Mouse (Mus musculus) kidney, adult 9 months (tissue): Measurements from ENCODE around the gene 4933427D14Rik.
A peak's percentile ranks its signal among the peaks of the same experiment; 100 is the strongest.

ENCODE experiments used
- DNase-seq: peaks from one replicate; pipeline ENCODE4 v3.0.0; 2022

Gene 4933427D14Rik

DNA sequence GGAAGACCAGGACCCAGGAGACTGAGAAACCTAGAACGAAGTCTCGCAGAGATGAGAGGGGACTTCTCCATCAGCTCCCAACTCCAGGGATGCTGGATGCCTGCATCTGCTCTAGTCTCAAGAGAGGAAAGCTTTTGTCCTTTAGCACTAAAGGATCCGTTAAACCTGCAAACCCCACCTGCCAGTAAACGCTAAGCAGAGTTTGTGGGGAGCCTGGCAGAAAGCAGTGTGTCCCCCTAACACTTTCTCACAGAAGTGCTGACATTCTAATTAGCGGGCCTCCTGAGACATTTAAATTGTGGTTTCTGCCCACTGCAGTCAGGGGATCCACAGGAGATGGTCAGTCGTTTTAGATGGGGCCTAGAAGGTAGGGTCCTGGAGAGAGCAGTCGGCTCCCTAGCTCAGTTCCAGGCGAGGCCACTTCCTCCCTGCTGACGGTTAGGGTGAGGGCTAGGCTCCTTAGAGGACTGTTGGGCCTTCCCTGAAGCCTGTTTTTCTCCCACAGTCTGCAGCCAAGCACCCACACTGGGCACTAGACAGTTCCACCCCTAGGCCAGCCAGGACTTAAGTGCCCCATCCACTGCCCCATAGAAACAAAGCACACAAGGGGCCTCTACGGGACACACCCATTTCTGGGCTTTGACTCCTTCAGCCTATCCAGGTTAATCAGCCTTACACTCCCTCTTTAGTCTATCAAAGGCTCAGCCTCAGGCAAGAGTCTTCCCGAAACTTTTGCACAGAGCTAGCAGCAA is 70.9 kb downstream of the 4933427D14Rik start:
- no peak for DNase-seq

DNA sequence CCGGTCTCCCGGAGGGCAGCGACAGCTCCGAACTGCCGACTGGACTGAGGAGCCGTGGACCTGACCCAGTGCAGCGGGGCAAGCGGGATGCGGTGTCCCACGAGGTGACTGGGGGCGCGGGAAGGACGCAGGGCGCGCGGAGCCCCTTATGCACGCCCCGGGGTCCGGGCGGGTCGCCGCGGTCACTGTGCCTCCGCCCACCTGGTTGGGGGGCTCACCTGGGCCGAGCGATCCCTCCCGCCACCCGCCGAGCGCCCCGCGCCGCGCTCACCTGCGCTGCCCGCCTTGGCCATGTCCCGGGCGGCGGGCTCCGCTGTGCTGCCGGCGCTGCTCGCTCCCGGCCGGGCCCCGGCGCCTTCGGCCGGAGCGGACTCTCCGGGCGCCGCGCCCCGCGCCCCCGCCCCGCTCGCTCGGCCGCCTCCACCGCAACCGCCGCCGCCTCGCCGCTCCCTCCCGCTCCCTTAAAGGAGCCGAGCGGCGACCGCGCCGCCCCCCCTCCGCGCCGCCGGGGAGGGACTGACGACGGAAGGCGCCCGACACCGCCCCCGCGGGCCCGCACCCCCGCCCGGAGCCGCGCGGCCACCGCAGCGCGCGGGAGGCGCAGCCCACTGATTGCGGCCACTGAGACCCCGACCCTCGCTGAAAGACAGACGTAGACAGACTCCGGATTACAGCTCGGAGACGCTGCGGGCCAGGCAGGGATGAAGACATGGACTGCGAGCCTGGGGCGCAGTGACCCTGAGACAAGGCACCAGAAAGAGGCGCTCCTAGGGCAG is 71.7 kb downstream of the 4933427D14Rik start, which contains the start of gene Pitpnm3:
Pitpnm3 (minus strand) TSS at position 396 of the 776 bp plus-strand sequence.
- DNase-seq: no peak

DNA sequence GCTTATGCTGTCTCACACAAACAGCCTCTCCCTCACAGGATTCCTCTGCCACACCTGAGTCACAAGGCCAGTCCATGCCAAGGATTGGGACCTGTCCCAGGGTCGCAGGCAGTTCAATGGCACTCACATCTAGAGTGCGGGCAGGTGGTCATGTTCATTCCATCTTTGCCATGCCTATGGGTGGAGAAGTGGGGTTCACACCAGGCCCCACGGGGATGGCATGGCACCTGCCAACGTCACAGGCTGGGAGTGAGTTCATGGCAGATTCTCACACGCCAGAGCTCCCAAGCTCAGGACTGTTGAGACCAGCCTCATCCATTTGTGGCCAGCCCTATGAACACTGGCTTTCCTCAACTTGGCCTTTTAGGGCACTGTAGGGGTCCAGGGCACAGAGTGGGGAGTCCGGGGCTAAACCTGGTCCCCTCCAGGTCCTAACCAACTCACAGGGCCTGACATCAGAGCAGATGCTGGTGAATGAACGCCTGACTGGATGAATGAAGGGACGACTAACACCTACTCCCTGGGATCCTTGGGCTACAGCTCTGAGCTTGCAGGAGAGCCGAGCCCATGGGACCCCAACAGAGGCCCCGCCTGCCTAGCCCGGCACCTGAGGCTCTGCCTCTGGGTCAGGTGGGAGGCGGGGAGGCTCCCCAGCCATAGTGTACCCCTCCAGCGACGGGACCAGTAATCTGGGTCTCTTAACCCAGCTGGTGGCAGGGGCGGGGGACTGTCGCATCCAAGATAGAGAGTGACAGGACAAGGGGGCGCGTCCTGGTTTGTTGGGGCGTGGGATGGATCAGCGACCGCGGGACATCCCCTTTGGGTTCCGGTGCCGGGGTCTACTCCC is 72.5 kb downstream of the 4933427D14Rik start:
- DNase-seq: no peak

DNA sequence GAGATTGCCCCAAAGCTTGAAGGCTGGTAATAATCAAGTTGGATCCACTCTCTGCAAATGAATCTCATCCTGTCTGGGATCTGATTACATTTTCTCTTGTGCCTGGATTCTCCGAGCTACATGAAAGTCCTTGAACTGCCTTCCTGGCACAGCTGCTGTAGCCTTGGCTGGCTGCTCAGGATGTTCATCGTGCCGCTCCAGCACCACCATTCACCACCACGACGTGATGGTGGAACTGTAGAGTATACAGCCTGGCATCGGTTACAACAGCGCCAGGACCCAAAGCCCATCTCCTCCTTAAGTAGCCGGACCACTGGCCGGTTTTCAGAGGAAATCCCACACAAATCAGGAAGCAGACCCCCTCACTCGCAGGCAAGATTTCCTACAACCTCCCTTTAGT is 74.2 kb downstream of the 4933427D14Rik start:
- DNase-seq: no peak

DNA sequence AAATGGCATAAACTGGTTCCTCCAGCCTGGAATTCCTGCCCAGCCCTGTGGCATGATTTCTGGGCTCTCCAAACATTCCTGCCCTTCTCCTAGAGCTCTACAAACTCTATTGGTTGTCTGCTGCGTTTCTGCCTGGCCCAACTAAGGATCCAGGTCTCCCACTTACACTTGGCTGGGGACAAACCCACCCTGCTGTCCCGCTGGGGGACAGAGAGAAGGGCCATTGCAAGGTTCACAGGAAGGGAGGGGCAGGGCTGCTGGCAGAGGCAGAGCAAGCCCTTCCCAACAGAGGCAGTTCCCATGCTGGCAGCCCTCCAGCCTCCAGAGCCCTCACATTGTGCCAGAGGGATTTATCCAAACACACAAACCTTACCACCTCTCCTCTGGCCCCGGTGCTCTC is 75.0 kb downstream of the 4933427D14Rik start:
- DNase-seq: peak; percentile 66

DNA sequence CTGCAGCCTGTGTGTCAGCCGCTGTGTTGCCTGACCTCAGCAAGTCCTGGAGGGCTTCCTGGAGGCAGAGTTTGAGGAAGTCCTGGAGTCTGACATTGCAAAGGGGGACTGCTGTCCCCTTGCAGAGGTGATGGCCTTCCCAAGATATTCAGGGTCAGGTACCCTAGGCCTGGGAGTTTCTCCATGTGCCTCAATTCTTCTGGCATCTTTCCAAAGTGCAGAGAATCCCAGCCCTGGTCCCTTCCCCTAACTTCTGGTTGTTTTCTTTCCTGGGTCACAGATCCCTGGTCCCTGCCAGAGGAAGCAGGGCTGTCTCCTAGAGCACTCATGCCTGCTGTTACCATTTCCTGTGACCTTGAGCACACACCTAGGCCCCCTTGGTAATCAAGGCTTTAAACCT is 75.6 kb downstream of the 4933427D14Rik start:
- DNase-seq: no peak

DNA sequence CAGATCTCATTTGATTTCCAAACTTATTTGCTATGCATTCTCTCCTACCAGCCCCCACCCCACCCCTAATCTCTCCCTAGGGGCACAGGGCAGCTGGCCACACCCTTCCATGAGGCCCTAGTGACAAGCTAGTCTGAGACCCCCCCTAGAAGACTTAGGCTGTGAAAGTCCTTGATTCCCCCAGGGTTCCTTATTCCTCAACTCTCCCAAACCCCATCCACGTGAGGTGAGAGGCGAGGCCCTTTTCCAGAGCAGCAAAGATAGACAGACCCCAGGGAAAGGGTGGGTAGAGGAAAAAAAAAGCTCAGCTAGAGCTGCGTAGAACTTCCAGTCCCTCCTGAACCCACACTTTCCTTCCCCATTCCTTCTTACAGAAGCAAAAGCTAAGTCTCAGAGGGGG is 76.4 kb downstream of the 4933427D14Rik start:
- no peak for DNase-seq

DNA sequence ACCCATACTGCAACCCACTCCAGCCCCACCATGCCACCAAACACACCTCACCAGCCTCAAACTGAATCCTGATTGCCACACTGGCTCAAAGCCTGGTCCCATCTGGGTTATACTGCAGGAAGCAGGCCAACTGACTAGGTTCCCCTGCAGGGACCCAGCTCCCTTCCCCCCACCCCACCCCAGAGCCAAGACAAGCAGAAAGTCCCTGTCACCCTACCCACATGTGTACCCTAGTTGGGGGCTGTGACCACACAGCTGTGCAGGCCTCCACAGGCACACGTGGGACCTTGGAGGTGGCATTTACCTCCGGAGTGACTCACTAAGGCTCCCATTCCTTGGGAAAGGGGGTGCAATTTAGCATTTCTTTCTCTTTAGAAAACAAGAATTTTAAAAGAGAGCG is 76.8 kb downstream of the 4933427D14Rik start:
- no peak for DNase-seq

DNA sequence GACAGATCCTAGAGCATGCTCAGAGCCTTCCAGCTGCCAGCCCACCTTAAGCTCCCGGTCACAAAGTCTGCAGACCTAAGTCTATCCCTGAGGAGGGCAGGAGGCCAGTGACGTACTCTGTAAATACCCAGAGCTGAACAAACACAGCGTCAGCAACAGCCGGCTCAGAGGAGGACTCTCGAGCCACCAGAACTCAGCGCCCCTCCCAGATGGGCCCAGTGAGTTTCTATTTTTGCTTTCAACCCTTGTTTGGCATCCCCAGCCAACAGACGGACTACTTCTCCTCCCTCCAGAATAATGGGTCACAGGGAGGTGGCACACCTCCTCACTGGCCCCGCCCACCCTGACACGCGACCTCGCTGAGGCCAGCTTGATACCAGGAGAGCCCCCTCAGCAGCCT is 77.2 kb downstream of the 4933427D14Rik start:
- no peak for DNase-seq

DNA sequence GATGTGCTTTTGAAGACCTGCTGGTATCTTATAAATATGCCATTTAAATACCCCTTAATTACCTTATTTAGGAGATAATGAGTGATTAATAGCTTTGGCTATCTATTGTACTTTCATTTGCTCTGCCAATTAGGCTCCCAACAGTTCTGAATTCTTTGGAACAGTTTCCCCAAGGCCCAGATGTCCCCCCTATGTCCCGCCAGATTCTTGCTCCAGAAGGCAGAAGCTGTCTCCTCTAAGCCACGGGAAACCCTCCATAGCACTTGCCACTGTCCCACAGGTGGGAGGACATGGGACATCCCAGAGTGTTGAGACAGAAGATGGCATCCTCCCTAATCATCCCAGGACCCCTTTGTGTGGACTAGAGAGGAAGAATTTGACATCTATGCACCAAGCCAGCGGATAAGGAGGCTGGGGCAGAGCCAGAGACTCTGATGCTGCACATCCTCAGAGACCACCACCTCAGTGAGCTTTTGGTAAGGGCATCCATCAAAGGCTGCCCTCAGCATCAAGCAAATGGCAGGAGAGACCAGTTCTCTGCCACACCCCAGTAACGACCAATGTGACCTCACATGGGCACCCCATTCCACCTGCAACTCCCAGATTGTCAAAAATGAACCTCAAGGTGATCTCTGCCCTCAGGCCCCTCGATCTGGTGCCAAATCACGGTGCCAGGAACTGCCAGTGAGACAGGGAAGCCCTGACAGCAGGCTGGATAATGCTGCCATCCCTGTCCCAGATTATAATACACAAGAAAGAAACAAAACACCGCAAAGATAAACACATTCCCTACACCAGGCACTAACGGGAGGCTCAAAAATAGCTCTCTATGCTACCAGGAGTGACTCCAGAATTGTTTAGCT is 78.0 kb downstream of the 4933427D14Rik start:
- DNase-seq: no peak

DNA sequence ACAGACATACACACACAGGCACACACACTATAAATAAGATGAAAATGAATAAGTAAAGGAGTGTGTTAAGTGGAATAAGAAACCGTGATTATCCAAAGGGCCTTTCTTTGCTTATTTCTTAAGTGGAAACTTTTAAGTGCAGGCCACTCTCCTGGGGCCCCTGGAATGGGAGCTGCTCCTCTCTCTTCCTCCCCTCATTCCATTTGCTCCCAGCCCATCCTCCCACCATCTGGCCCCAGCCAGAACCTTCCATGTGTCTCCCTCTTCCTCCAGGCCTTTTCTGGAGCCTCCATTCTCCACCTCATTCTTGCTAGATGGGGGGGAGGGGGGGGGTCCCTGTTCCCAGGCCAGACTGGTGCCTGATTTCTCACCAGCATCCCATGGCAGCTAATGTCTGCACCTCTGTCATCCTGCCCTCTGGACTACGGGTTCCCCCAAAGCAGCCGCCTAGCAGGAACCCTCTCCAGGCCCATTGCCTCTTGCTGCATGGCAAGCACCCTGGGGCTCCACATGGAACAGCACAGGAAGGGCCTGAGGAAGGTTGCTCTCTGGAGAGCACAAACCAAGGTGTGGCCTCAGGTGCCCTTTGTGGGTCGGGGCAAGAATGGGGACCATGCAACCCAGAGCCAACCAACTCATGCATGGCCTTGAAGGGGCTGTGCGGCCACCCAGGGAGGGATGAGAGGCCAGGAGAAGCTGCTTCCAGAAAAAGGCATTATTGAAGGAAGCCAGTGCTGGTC is 79.6 kb downstream of the 4933427D14Rik start:
- no peak for DNase-seq

DNA sequence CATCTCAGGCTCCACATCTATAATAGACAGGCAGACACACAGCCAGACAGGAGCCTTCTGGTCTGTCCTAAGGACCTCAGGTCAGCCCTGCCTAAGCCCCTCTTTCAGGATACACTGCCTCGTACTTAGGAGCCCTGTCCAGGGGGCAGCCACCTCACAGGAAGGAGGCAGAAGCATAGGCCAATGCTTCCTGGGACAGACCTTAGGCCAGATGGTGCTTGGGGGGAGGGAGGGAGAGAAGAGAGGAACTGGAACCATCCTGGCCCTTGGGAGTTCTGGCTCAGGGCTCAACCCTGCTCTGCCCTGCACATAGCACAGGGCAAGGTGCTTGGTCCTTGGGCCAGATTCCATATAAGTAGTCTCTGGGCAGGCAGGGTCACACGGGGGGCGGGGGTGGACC is 81.5 kb downstream of the 4933427D14Rik start:
- DNase-seq: no peak

DNA sequence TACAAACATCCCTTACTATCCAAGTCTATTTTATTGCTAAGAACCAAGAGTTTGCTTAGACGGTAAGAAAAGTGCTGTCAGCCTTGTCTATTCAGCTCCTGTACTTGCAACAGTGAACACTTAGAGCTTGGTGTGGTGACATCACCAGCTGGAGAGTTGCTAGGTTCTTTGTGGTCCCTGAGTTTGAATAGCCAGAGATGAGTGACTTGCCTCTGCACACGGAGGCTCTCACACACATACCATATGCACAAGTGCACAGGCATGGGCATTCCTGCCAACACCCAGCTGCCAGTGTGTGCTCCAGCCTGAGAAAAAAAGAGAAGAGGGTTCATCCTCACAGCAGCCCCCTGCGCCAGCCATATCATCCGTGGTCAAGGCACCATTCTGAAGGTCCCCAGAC is 83.7 kb downstream of the 4933427D14Rik start:
- no peak for DNase-seq

DNA sequence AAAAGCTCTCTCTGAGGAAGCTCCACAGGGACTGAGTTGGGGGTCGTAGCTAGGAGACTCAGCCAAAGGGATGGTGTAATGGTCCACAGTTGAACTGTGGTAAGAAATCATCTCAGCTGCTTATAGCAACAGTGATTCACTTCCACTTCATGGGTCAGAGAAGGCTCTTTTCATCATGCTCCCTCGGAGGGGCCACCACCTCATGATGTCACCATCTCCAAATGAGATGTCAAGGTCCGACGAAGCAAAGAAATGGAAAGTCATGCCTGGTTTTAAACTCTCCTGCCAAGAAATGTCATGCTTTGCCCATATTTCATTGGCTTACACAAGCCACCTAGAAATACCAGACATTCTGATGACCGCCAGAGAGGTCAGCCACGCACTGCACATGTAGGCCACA is 86.9 kb downstream of the 4933427D14Rik start:
- no peak for DNase-seq

DNA sequence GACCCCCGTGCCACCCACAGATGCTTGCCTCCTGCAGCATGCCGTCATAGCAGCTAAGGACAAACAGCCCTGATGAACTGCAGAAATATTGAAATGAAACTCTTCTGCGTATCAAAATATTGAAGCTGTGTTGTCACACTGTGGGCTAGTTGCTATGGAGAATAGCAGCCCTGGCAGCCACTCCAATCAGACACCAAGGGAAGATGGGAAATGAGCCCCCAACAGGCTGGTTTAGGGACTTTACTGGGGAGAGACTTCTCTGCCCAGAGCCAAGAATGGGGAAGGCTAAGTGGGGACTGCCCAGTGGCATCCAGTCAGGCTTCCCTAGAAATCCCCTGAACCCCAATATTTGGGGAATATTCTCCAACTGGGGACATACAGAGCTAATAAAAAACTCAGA is 88.6 kb downstream of the 4933427D14Rik start:
- DNase-seq: no peak

DNA sequence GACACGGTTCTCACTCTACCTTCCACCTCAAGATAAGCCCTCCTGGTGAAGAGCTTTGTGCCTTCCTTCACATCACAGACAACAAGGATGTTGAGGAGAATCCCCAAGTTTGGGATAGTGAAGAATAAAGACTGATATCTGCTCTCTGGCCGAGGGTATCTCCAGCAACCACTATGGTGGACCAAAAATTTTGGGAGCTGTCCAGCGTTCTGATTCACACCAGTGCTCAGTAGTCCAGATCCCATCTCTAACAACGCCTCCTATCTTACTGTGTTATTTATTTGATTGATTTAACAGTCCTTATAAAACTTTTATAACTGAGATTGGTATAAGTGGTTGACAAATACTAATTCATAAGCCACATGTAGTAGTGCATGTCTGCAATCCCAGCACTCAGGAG is 94.0 kb downstream of the 4933427D14Rik start:
- DNase-seq: no peak

DNA sequence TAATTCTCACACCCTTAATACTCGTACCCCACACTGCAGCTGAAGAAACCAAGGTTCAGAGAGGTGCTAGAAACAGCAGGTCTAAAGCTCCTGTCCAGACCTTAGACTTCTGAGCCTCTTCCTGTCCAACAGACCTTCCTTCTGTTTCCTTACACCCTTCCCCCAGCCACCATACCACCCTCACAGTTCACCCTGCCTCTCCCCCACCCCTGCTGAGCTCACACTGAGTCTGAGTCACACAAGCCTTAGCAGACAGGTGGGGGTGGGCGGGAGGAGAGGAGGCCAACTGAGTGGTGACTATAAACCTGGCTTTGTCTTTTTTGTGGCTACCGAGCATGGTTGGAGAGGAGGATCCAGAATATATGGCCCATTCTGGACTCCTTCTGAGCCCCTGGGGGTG is 96.5 kb downstream of the 4933427D14Rik start:
- no peak for DNase-seq

DNA sequence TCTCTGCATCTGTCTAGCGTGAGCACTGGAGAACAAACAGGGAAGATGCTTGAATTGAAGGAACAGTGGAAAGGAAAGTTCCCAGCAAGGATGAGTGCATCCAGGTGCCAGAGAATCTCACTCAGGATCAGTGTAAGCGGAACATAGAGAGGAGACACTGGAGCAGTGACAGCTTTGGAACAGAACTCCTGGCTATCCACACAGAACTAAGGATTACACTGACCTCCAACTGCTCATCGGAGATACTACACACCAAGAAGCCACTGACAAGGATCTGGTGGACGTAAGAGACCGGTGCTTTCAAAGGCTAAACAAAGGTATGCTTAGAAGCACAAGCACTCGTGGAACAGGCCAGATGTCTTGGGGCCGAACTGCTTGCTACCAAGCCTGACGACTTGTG is 103.0 kb downstream of the 4933427D14Rik start:
- DNase-seq: no peak
